Mouse (Mus musculus): ENCODE measurements around the gene Thsd4. TPM values are rescaled to one million over a fixed set of nuclear protein-coding genes. Genes with fewer than 3 reads are reported as not detected.

Thsd4 gene
- polyA plus RNA-seq, 1 experiment from 2014 or later = 5.6 TPM

- H3K4me2 ChIP-seq (ENCODE audit: low read length) = no peak overlapping the region
- no peaks in the 10 kb centered on the region for H3K36me3 ChIP-seq (ENCODE audit: control insufficient read depth, insufficient read depth, low read length)
- no peak overlapping the region for H3K27ac ChIP-seq (replicated peaks; ENCODE audit: low read depth, low read length)
- ATAC-seq (ENCODE audit: low FRiP score, low TSS enrichment) = no peak
- peaks cover 30% of the 10 kb centered on the region for H3K4me1 ChIP-seq (ENCODE audit: control insufficient read depth, insufficient read depth, low read length)
- H3K9ac ChIP-seq (replicated peaks; ENCODE audit: low read length) = no peak overlapping the region
- no peaks in the 10 kb centered on the region for H3K27me3 ChIP-seq (ENCODE audit: control insufficient read depth, insufficient read depth, low read length)
- H3K4me3 ChIP-seq (replicated peaks; ENCODE audit: low read depth, low read length) = no peak overlapping the region
- 80% methylated on average over 13 of the region's 13 CpGs for WGBS
- H3K9me3 ChIP-seq (ENCODE audit: control insufficient read depth, low read length) = no peaks in the 10 kb centered on the region
- DNase-seq = no peak
Measured at GRCm38 (mm10) chr9:60454406-60455076, 67.3 kb downstream of the Thsd4 start.

DNA sequence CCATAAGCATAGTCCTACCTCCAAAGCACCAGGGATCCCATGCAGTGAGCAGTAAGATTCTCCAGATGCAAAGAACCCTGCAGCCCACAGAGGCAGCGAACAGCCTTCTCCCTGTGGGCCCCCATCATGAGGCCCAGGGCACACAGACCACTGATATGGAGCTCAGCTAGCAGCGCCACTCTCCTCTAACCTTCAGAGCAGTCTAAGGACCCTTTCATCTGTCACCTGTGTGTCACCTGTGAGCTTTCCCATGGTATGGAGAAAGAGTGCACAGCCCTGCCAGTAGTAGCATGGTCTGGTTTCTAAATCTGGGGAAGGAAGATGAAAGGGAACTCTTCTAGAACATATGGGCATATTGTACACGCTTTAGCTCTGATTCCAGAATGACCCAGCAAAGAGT lies 72.3 kb downstream of the Thsd4 start:
- ATAC-seq (ENCODE audit: low FRiP score, low TSS enrichment) (no peak), DNase-seq (no peak)
- Histone ChIP-seq H3K9me3 (ENCODE audit: control insufficient read depth, low read length) (no peaks in the 10 kb centered on the region), H3K27ac (replicated peaks; ENCODE audit: low read depth, low read length) (no peak overlapping the region), H3K4me3 (replicated peaks; ENCODE audit: low read depth, low read length) (no peak overlapping the region), H3K9ac (replicated peaks; ENCODE audit: low read length) (no peak overlapping the region), H3K27me3 (ENCODE audit: control insufficient read depth, insufficient read depth, low read length) (no peaks in the 10 kb centered on the region), H3K36me3 (ENCODE audit: control insufficient read depth, insufficient read depth, low read length) (no peaks in the 10 kb centered on the region), H3K4me1 (ENCODE audit: control insufficient read depth, insufficient read depth, low read length) (no peaks in the 10 kb centered on the region; the same call in 1 of the 2 replicates), H3K4me2 (ENCODE audit: low read length) (no peak overlapping the region)
- WGBS = 90% methylated on average over 3 of the region's 3 CpGs

DNA sequence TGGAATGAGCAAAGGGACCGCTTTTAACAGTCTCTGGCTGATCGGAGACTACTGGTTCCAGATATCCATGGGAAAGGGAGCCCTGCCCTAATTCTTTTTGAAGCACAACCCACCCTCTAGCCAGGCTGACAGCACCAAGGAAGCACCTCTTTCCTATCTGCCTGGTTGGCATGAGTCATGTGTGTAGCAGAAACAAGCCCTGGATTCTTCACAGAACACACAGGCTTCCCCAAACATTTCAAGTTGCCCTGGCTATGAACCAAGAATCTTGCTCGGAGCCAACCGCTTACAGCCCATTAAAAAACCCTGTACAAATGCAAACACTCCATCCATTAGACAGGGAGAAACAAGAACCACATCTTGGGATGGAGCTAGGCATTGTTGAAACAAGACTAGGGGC lies 76.0 kb downstream of the Thsd4 start:
- no peak overlapping the region for H3K9ac ChIP-seq (replicated peaks; ENCODE audit: low read length)
- H3K4me3 ChIP-seq (replicated peaks; ENCODE audit: low read depth, low read length) = no peak overlapping the region
- no peak overlapping the region for H3K27ac ChIP-seq (replicated peaks; ENCODE audit: low read depth, low read length)
- 79% methylated on average over 4 of the region's 4 CpGs for WGBS
- no peak overlapping the region for H3K4me2 ChIP-seq (ENCODE audit: low read length)
- no peaks in the 10 kb centered on the region for H3K27me3 ChIP-seq (ENCODE audit: control insufficient read depth, insufficient read depth, low read length)
- DNase-seq = no peak
- ATAC-seq (ENCODE audit: low FRiP score, low TSS enrichment) = no peak
- no peaks in the 10 kb centered on the region for H3K36me3 ChIP-seq (ENCODE audit: control insufficient read depth, insufficient read depth, low read length)
- H3K4me1 ChIP-seq (ENCODE audit: control insufficient read depth, insufficient read depth, low read length) = no peaks in the 10 kb centered on the region
- no peaks in the 10 kb centered on the region for H3K9me3 ChIP-seq (ENCODE audit: control insufficient read depth, low read length)

DNA sequence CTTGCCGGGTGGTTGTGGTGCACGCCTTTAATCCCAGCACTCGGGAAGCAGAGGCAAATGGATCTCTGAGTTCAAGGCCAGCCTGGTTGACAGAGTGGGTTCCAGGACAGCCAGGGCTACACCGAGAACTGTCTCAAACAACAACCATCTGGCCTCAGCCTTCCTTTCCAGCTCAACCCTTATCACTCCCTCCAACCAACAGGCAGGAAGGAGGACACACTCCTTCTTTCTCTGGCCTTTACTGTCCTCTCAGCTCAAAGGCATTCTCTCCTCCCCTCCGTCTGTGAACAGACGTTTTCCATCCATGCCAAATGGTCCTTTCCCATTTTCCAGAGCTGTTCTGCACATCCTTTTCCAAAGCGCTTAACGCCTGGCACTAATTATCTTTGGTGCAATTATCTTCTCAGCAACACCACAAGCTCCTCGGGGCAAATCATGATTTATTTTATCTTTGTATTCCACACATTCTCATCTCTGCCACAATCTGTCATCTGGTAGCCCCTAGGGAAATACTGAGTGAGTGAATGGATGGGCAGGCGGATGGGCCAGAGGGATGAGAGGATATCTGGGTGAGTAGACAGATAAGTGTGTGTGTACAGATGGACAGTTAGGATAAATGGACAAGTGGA lies 80.5 kb downstream of the Thsd4 start:
- Histone ChIP-seq H3K4me1 (ENCODE audit: control insufficient read depth, insufficient read depth, low read length) (no peaks in the 10 kb centered on the region), H3K36me3 (ENCODE audit: control insufficient read depth, insufficient read depth, low read length) (no peaks in the 10 kb centered on the region), H3K9ac (replicated peaks; ENCODE audit: low read length) (no peak overlapping the region), H3K27ac (replicated peaks; ENCODE audit: low read depth, low read length) (no peak overlapping the region), H3K9me3 (ENCODE audit: control insufficient read depth, low read length) (no peaks in the 10 kb centered on the region), H3K4me2 (ENCODE audit: low read length) (no peak overlapping the region), H3K27me3 (ENCODE audit: control insufficient read depth, insufficient read depth, low read length) (no peaks in the 10 kb centered on the region), H3K4me3 (replicated peaks; ENCODE audit: low read depth, low read length) (no peak overlapping the region)
- no peak for ATAC-seq (ENCODE audit: low FRiP score, low TSS enrichment)
- WGBS = 69% methylated on average over 10 of the region's 10 CpGs
- DNase-seq = peak; percentile 33

DNA sequence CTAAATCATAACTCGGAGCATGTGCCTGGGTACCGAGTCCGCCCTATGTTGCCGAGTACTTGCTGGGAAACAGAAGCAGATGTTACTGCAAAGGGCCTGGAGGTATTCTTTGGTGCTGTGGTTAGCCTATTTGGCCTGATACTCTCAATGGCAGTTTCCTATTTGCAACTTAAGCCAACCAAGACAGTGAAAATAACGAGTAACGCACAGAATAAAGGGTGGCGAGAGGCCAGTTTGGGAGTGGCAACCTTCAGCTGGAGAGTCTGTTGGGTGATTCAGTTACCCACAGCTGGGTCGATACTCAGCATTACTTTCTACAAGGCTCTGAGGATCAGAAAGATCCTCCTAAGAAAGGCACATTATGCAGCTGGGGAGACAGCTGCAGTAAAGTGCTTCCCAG lies 81.3 kb downstream of the Thsd4 start:
- Histone ChIP-seq H3K9me3 (ENCODE audit: control insufficient read depth, low read length) (no peaks in the 10 kb centered on the region), H3K4me3 (replicated peaks; ENCODE audit: low read depth, low read length) (no peak overlapping the region), H3K4me2 (ENCODE audit: low read length) (no peak overlapping the region), H3K36me3 (ENCODE audit: control insufficient read depth, insufficient read depth, low read length) (no peaks in the 10 kb centered on the region), H3K27ac (replicated peaks; ENCODE audit: low read depth, low read length) (no peak overlapping the region), H3K9ac (replicated peaks; ENCODE audit: low read length) (no peak overlapping the region), H3K4me1 (ENCODE audit: control insufficient read depth, insufficient read depth, low read length) (no peaks in the 10 kb centered on the region), H3K27me3 (ENCODE audit: control insufficient read depth, insufficient read depth, low read length) (no peaks in the 10 kb centered on the region)
- DNase-seq (no peak), ATAC-seq (ENCODE audit: low FRiP score, low TSS enrichment) (no peak)
- 87% methylated on average over 8 of the region's 8 CpGs for WGBS

DNA sequence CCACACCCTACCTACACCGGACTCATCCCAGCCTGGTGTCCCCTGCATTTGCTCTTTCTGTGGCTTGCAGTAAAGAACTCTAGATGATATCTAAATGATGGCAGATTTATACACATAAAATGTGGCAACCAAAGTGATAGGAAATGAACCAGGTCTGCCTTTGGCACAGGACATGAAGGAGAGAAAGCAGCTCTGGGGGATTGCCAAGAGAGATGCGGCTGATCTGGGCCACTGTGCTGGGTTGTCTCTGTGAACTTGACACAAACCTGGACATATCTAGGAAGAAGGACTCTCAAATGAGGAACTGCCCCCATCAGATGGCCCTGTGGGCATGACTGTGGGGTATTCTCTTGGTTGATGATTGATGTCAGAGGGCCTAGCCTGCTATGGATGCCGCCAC lies 85.6 kb downstream of the Thsd4 start:
- no peak for DNase-seq
- Histone ChIP-seq H3K4me2 (ENCODE audit: low read length) (no peak overlapping the region), H3K27ac (replicated peaks; ENCODE audit: low read depth, low read length) (no peak overlapping the region), H3K4me3 (replicated peaks; ENCODE audit: low read depth, low read length) (no peak overlapping the region), H3K27me3 (ENCODE audit: control insufficient read depth, insufficient read depth, low read length) (no peaks in the 10 kb centered on the region), H3K9ac (replicated peaks; ENCODE audit: low read length) (no peak overlapping the region), H3K36me3 (ENCODE audit: control insufficient read depth, insufficient read depth, low read length) (no peaks in the 10 kb centered on the region), H3K9me3 (ENCODE audit: control insufficient read depth, low read length) (no peaks in the 10 kb centered on the region), H3K4me1 (ENCODE audit: control insufficient read depth, insufficient read depth, low read length) (no peaks in the 10 kb centered on the region)
- ATAC-seq (ENCODE audit: low FRiP score, low TSS enrichment) = no peak
- 94% methylated on average over 3 of the region's 3 CpGs for WGBS

- Histone ChIP-seq H3K4me1 (ENCODE audit: control insufficient read depth, insufficient read depth, low read length) (0 out of 2 replicates have a peak, but pooled peaks cover 3% of the 10 kb centered on the region), H3K36me3 (ENCODE audit: control insufficient read depth, insufficient read depth, low read length) (no peaks in the 10 kb centered on the region), H3K9me3 (ENCODE audit: control insufficient read depth, low read length) (no peaks in the 10 kb centered on the region), H3K9ac (replicated peaks; ENCODE audit: low read length) (no peak overlapping the region), H3K27me3 (ENCODE audit: control insufficient read depth, insufficient read depth, low read length) (no peaks in the 10 kb centered on the region), H3K4me2 (ENCODE audit: low read length) (no peak overlapping the region), H3K4me3 (replicated peaks; ENCODE audit: low read depth, low read length) (no peak overlapping the region), H3K27ac (replicated peaks; ENCODE audit: low read depth, low read length) (no peak overlapping the region)
- DNase-seq = peak; percentile 31
- no peak for ATAC-seq (ENCODE audit: low FRiP score, low TSS enrichment)
- WGBS = 25% methylated on average over 2 of the region's 2 CpGs
Measured at GRCm38 (mm10) chr9:60434093-60434492, 87.8 kb downstream of the Thsd4 start.

- ATAC-seq (ENCODE audit: low FRiP score, low TSS enrichment) (no peak), DNase-seq (no peak)
- no peak overlapping the region for H3K9ac ChIP-seq (replicated peaks; ENCODE audit: low read length)
- no peak overlapping the region for H3K4me3 ChIP-seq (replicated peaks; ENCODE audit: low read depth, low read length)
- H3K36me3 ChIP-seq (ENCODE audit: control insufficient read depth, insufficient read depth, low read length) = no peaks in the 10 kb centered on the region
- 88% methylated on average over 4 of the region's 4 CpGs for WGBS
- no peak overlapping the region for H3K4me2 ChIP-seq (ENCODE audit: low read length)
- no peaks in the 10 kb centered on the region for H3K9me3 ChIP-seq (ENCODE audit: control insufficient read depth, low read length)
- no peak overlapping the region for H3K27ac ChIP-seq (replicated peaks; ENCODE audit: low read depth, low read length)
- no peaks in the 10 kb centered on the region for H3K27me3 ChIP-seq (ENCODE audit: control insufficient read depth, insufficient read depth, low read length)
- 0 out of 2 replicates have a peak, but pooled peaks cover 3% of the 10 kb centered on the region for H3K4me1 ChIP-seq (ENCODE audit: control insufficient read depth, insufficient read depth, low read length)
Measured at GRCm38 (mm10) chr9:60431924-60432323, 89.9 kb downstream of the Thsd4 start.

GRCm38 (mm10) chr9:60430017-60430416 lies 91.8 kb downstream of the Thsd4 start:
- H3K36me3 ChIP-seq (ENCODE audit: control insufficient read depth, insufficient read depth, low read length) = no peaks in the 10 kb centered on the region
- 0 out of 2 replicates have a peak, but pooled peaks cover 3% of the 10 kb centered on the region for H3K4me1 ChIP-seq (ENCODE audit: control insufficient read depth, insufficient read depth, low read length)
- ATAC-seq (ENCODE audit: low FRiP score, low TSS enrichment) = no peak
- no peaks in the 10 kb centered on the region for H3K9me3 ChIP-seq (ENCODE audit: control insufficient read depth, low read length)
- no peak for DNase-seq
- no peak overlapping the region for H3K27ac ChIP-seq (replicated peaks; ENCODE audit: low read depth, low read length)
- H3K27me3 ChIP-seq (ENCODE audit: control insufficient read depth, insufficient read depth, low read length) = no peaks in the 10 kb centered on the region
- no peak overlapping the region for H3K9ac ChIP-seq (replicated peaks; ENCODE audit: low read length)
- H3K4me2 ChIP-seq (ENCODE audit: low read length) = no peak overlapping the region
- no peak overlapping the region for H3K4me3 ChIP-seq (replicated peaks; ENCODE audit: low read depth, low read length)
- 46% methylated on average over 4 of the region's 4 CpGs for WGBS

Measured in midbrain, embryonic 14.5 days (tissue).